Mouse (Mus musculus) megakaryocyte, embryonic 14.5 days (primary cell): ENCODE results near the gene Mettl22. TPM values are rescaled to one million over a fixed set of nuclear protein-coding genes. Genes with fewer than 3 reads are reported as not detected.
A peak's percentile ranks its signal among the peaks of the same experiment; 100 is the strongest.

ENCODE experiments used
- H3K27me3 ChIP-seq: replicated peaks from 2 replicates; pipeline ENCODE3; 2012; ENCODE audit warnings: inconsistent platforms
- H3K36me3 ChIP-seq: replicated peaks from 2 replicates; pipeline ENCODE3; 2012; ENCODE audit warnings: low read length, inconsistent platforms, mixed read lengths
- H3K4me1 ChIP-seq: 2 replicates; pipeline ENCODE4 v1.6.1; 2012; ENCODE audit warnings: inconsistent platforms
- H3K4me3 ChIP-seq: replicated peaks from 2 replicates; pipeline ENCODE3; 2012; ENCODE audit warnings: moderate library complexity, mild to moderate bottlenecking, inconsistent platforms
- H3K9me3 ChIP-seq: 2 replicates; pipeline ENCODE4 v1.6.1; 2012; ENCODE audit warnings: inconsistent platforms
- FLI1 ChIP-seq: IDR thresholded peaks from 2 replicates; pipeline ENCODE4 v1.6.1; 2012; ENCODE audit warnings: low read length, inconsistent platforms, mixed read lengths
- GATA1 ChIP-seq: IDR thresholded peaks from 3 replicates; pipeline ENCODE4 v1.6.1; 2012; ENCODE audit warnings: mixed read lengths, low read length, inconsistent platforms, borderline replicate concordance
- polyA plus RNA-seq: library from polyadenylated mRNA; stranded (reverse); fragments of >175 nt; gene quantifications from 2 replicates; pipeline ENCODE4 v1.2.3, GENCODE M21; 2012; ENCODE audit warnings: low replicate concordance; ENCODE audit not compliant: insufficient read depth

Gene Mettl22
- polyA plus RNA-seq, 1 experiment = 18.9 TPM

DNA sequence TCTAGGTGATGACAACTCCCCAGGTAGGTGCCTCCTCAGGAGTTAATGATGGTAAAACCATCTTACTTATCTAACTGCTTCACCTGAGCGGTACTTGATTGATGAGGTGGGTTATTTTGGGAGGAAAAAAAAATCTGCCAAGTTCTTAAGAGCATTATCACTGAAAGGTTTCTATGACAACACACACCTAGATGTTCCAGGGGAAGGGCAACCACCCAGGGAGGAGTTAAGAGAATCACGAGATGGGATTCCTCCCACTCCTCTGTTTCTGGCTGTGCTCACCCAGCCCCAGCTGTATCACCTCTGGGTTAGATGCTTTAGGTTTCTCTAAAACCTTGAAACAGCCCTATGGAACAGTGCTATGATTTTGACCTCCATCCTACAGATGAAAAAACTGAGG lies 26.4 kb downstream of the Mettl22 start:
- no peak for TF ChIP-seq GATA1
- no peak for TF ChIP-seq FLI1
- peaks cover 19% of the 10 kb centered on the region for H3K27me3 ChIP-seq
- no peaks in the 10 kb centered on the region for H3K36me3 ChIP-seq
- no peak overlapping the region for H3K4me3 ChIP-seq
- peaks cover 12% of the 10 kb centered on the region for H3K9me3 ChIP-seq
- no peaks in the 10 kb centered on the region for H3K4me1 ChIP-seq

DNA sequence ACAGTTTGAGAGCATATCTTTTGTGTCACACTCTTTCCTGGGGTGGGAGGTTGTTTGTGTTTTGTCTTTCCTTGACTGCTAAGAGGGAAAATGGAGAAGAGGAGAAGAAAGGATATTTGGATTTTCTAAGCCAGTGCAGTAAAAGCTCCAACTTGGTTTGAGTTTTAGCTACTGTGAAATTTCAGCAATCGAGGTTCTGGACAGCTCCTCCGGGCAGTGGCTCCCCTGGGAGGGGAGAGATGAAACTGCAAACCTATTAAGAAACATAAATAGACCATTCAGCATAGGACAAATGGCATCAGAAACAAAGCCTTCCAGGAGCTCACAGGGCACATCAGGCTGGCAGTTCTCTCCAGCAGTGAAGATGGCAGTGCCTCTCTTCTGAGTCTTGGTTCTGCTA lies 33.7 kb downstream of the Mettl22 start:
- Histone ChIP-seq H3K9me3 (peaks cover 20% of the 10 kb centered on the region), H3K27me3 (peaks cover 8% of the 10 kb centered on the region), H3K36me3 (no peaks in the 10 kb centered on the region), H3K4me3 (no peak overlapping the region), H3K4me1 (no peaks in the 10 kb centered on the region)
- TF ChIP-seq FLI1 = no peak

DNA sequence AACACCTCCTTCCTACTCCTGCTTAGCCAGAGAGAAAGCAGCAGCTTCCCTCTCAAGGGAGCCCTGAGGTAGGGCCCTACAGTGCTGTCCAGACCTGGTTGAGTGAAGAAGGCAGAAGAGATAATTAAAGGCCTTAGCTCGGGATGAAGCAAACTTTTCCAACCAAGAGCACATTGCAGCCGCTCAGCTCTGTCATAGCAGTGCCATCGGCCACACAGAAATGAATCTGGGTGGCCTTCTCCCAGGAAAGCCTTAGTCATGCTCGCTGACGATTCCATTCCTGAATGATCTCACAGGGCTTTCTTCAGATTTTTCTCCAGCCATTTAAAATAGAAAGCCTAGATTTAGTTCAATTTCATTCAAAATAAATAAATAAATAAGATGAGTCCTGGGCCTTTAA lies 39.3 kb downstream of the Mettl22 start:
- Histone ChIP-seq H3K4me1 (peaks cover 7% of the 10 kb centered on the region), H3K36me3 (no peaks in the 10 kb centered on the region), H3K27me3 (peaks cover 37% of the 10 kb centered on the region), H3K4me3 (no peak overlapping the region), H3K9me3 (peaks cover 11% of the 10 kb centered on the region)
- TF ChIP-seq FLI1 (no peak), GATA1 (no peak)

DNA sequence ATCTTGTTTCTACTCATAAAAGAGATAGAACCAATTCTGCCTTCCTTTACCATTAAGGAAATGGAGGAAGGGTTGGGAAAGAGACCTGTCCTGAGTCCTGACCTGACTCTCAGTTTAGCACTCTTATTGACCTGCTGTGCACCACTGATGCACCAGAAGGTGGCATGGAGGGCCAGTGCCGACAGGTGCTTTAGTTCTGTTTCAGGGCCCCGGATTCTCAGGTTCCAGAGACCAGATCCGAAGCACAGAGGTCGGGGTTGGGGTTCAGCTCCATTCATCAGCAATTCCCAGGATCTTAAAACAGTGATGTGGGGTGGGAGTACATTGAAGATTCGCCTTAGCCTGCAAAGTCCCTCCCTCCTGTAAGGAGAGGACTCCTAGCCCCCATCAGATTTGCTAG lies 42.2 kb downstream of the Mettl22 start:
- peaks cover 7% of the 10 kb centered on the region for H3K4me1 ChIP-seq
- H3K4me3 ChIP-seq = no peak overlapping the region
- TF ChIP-seq GATA1 = no peak
- no peak for TF ChIP-seq FLI1
- H3K9me3 ChIP-seq = peaks cover 4% of the 10 kb centered on the region; the same call in 1 of the 2 replicates
- H3K36me3 ChIP-seq = no peaks in the 10 kb centered on the region
- peaks cover 49% of the 10 kb centered on the region for H3K27me3 ChIP-seq

DNA sequence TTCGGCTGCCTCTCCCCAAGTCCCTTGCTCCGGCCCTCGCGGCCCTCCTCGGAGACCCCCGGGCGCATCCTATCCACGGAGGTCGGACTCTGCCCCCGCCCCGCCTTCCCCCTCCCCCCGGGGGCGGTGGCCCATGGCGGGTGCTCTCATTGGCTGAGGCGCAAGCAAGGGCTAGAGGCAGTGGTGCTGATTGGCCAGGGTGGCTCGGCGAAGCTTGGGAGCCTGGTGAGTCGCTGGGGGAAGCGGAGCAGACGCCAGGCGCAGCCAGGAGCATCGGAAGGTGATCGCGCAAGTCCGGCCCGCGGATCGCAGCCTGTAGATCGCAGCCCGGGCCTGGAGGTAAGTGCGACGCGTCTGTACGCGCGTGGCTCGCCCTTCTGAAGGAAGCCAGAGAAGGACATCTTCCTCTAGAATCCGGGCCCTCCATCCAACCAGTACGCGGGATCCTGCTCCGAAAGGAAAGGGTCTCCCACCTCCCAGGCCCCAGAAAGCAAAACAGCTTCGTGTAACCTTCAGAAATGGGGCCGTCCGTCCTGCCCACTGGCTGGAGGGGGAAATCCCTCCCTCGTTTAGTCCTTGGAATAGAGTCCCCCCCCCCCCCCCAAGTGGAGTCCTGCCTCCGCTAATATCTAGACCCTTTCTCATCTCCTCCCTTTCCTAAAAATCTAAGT lies 42.8 kb downstream of the Mettl22 start, which contains the start of gene Abat:
TSS of gene Abat (plus strand) at position 194 of the 671 bp plus-strand sequence.
- H3K36me3 ChIP-seq = no peaks in the 10 kb centered on the region
- H3K27me3 ChIP-seq = peaks cover 50% of the 10 kb centered on the region
- TF ChIP-seq GATA1 = no peak
- TF ChIP-seq FLI1 = no peak
- H3K9me3 ChIP-seq = peaks cover 4% of the 10 kb centered on the region; the same call in 1 of the 2 replicates
- H3K4me3 ChIP-seq = peak within 1 kb of the TSS; percentile 83
- peaks cover 7% of the 10 kb centered on the region for H3K4me1 ChIP-seq

DNA sequence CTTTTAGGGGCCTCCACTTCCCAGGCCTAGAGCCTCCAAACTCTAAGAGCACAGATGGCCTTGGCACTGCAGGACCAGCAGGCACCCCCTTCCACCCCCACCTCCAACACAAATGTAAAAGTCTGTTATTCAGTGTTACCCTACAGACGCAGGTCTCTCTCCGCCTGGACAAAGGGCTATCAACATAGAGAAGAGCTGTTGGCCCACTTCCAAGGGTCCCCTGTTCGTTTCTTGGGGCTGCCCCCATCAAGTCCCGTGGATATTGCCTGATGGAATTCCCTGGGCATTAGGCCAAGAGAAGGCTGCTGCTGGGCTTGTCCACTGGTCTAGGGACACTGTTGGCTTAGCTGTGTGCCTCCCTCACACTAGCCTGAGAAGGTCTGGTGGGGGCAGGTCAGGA lies 43.6 kb downstream of the Mettl22 start:
- Histone ChIP-seq H3K36me3 (no peaks in the 10 kb centered on the region), H3K27me3 (peaks cover 49% of the 10 kb centered on the region), H3K4me1 (peaks cover 7% of the 10 kb centered on the region), H3K9me3 (peaks cover 4% of the 10 kb centered on the region; the same call in 1 of the 2 replicates), H3K4me3 (no peak overlapping the region)
- TF ChIP-seq GATA1 (no peak), FLI1 (no peak)

DNA sequence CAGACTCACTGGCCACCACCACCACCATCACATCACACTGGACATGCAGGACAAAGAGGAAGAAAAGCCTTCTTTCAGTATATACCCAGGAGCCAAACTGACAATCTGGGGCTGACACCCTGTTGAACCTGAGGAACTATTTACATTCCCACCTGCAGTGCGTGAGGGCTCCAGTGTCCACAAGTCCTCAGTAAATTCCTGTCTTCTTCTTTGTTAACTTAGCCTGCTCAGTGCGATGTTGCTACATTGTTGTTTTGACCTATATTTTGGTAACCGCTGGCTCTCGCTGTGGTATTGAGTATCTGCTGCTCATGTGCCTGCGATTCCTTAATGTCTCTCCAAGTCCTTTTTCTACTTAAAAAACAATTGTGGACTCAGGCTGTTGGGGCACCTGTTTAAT lies 49.9 kb downstream of the Mettl22 start:
- Histone ChIP-seq H3K27me3 (peaks cover 42% of the 10 kb centered on the region), H3K4me3 (no peak overlapping the region), H3K36me3 (no peaks in the 10 kb centered on the region), H3K9me3 (no peaks in the 10 kb centered on the region), H3K4me1 (peaks cover 5% of the 10 kb centered on the region; the same call in 1 of the 2 replicates)
- TF ChIP-seq FLI1 (no peak), GATA1 (no peak)

DNA sequence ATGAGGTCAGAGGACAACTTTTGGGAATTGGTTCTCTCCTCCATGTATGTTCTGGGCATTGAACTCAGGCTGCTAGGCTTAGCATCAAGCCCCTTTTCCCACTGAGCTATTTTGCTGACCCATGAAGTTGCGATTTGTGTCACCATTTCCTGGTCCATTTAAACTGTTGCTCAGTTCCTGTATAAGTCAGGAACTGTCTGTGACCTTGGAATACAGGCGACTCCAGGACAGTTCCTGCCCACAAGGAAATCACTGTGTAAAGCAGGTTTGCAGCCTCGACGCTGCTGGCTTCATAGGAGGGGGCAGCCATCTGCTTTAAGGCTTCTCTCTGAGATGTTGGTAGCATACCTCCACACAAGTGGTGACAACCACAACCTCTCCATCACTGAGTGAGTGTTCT lies 50.7 kb downstream of the Mettl22 start:
- Histone ChIP-seq H3K27me3 (peaks cover 39% of the 10 kb centered on the region), H3K9me3 (no peaks in the 10 kb centered on the region)
- TF ChIP-seq GATA1 (no peak), FLI1 (no peak)

DNA sequence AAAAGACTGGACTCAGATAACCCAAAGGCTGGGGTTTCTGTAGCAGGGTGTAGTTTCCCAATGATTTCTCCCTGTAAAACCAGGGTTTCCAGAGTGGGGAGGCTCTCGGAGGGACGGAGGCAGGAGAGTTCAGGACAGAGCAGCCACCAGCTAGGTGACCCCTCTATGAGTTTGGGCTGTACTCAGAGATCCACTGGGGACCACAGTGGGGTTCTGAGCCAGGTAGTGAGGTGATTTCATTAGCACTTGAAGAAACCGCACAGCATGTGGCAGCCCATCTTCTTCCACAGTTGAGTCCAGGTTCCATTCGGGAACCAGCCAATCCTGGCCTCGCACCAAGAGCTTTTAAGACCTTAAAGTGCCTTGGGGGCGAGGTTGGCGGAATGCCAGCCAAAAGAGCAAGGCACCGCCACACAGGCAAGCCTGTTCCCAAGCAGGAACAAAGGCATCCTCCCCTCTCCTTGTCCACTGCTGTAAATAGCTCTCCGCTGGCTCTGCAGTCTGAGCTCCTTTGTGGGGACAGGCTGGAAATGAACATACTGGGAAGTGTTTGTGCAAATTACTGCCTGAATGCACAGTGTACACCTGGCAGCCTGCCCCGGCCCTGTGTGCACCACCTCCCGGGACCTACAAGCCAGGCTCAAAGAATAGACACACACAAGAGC lies 53.0 kb downstream of the Mettl22 start:
- Histone ChIP-seq H3K4me3 (no peak overlapping the region), H3K36me3 (no peaks in the 10 kb centered on the region), H3K4me1 (peaks cover 5% of the 10 kb centered on the region; the same call in 1 of the 2 replicates), H3K27me3 (peaks cover 42% of the 10 kb centered on the region), H3K9me3 (no peaks in the 10 kb centered on the region)
- TF ChIP-seq GATA1 (no peak), FLI1 (no peak)

More for the DNA sequence above, 50.7 kb downstream of the Mettl22 start:
- no peak overlapping the region for H3K4me3 ChIP-seq
- H3K4me1 ChIP-seq = peaks cover 5% of the 10 kb centered on the region; the same call in 1 of the 2 replicates
- H3K36me3 ChIP-seq = no peaks in the 10 kb centered on the region

DNA sequence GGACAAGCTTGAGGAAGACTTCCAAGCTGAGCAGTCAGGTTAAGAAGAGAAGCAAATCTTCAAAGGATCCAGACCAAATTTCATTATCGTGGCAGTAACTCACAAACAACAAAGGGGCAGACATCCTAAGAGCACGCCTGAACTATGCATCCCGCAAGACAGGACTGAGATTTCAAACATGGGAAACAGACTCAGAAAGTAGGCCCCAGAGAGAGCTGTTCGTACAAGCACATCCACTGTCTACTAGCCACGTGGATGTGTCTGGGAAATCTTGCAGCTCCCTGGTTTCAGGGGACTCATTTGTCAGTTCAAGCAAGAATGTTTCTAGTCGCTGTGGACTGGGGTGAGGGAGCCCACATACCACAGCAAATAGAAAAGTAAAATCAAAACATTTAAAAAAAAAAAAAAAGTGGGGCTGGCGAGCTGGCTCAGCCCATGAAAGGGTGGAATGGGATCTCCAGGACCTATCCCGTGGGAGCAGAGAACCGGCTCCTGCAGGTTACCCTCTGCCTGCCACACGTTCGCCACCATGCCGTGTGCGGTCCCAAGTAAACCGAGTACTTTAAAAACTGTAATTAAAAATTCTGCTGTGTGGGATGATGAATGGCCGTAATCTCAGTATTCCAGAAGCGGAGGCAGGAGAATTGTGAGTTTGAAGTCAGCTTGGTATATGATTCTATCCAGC lies 53.7 kb downstream of the Mettl22 start:
- H3K9me3 ChIP-seq = no peaks in the 10 kb centered on the region
- peaks cover 42% of the 10 kb centered on the region for H3K27me3 ChIP-seq

More for the DNA sequence above, 53.7 kb downstream of the Mettl22 start:
- peaks cover 5% of the 10 kb centered on the region; the same call in 1 of the 2 replicates for H3K4me1 ChIP-seq
- no peak for TF ChIP-seq FLI1
- TF ChIP-seq GATA1 = no peak
- H3K4me3 ChIP-seq = no peak overlapping the region
- no peaks in the 10 kb centered on the region for H3K36me3 ChIP-seq
